Mouse (Mus musculus): Measurements from ENCODE around the gene Rbm20. TPM values are rescaled to one million over a fixed set of nuclear protein-coding genes. Genes with fewer than 3 reads are reported as not detected.
A peak's percentile ranks its signal among the peaks of the same experiment; 100 is the strongest.

Rbm20 gene
- polyA plus RNA-seq, 1 experiment from 2014 or later, result 0.52 TPM

DNA sequence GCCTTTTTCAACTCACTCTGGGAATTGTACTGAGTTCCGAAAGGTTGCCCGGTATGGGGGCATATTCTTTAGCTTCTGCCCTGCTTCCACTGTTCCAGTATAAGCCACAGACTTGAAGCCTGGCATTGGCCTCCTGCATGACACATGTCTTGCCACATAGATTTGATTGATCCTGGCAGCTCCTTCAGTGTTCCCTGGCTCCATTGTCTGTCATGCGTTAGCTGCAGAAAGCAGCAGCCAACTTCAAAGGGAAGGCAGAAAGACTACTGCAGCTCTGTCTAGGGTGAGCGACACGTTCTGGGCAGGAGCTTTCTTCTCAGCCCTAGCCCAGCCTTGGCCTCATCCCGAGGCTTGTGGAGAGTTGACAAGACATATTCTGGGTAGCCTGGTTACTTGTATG is 162.7 kb downstream of the Rbm20 start:
- WGBS, result 79% methylated on average over 6 of the region's 6 CpGs
- TF ChIP-seq CTCF (IDR thresholded peaks at IDR 0.05; ENCODE audit: low read depth), result no peak
- Histone ChIP-seq H3K9ac (ENCODE audit: low read depth, low read length) (no peak overlapping the region), H3K36me3 (ENCODE audit: control insufficient read depth, insufficient read depth) (no peaks in the 10 kb centered on the region), H3K4me3 (ENCODE audit: low read depth, low read length) (no peak overlapping the region), H3K4me2 (replicated peaks; ENCODE audit: low read depth) (no peak overlapping the region), H3K4me1 (replicated peaks; ENCODE audit: control insufficient read depth, insufficient read depth, low read length) (peaks cover 6% of the 10 kb centered on the region; the same call in 1 of the 2 replicates), H3K27me3 (replicated peaks; ENCODE audit: control insufficient read depth, insufficient read depth, low read length) (no peaks in the 10 kb centered on the region), H3K27ac (ENCODE audit: low read depth, low read length) (no peak overlapping the region), H3K9me3 (ENCODE audit: control insufficient read depth) (no peaks in the 10 kb centered on the region)
- ATAC-seq, result no peak

DNA sequence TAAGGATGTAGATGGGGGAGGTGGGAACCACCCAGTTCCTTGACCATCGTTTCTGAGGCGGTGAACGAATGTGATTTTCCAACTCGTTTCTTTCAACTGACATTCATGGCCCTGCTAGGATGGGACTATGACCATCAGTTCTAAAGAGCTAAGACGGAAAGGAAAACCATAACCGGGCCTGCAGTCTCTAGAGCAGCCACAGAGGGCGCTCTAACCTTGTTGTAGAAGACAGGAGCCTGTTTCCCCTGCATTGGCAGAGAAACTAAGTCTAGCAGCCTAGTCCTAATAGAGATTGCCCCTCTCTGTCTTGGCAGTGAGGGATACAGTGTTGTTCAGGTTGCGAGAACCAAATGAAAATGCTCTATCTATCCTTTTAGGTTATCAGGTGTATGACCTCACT is 164.8 kb downstream of the Rbm20 start:
- ATAC-seq, result no peak
- Histone ChIP-seq H3K9ac (ENCODE audit: low read depth, low read length) (no peak overlapping the region), H3K27ac (ENCODE audit: low read depth, low read length) (no peak overlapping the region), H3K4me3 (ENCODE audit: low read depth, low read length) (no peak overlapping the region), H3K36me3 (ENCODE audit: control insufficient read depth, insufficient read depth) (no peaks in the 10 kb centered on the region), H3K27me3 (replicated peaks; ENCODE audit: control insufficient read depth, insufficient read depth, low read length) (no peaks in the 10 kb centered on the region), H3K4me1 (replicated peaks; ENCODE audit: control insufficient read depth, insufficient read depth, low read length) (peaks cover 4% of the 10 kb centered on the region), H3K9me3 (ENCODE audit: control insufficient read depth) (no peaks in the 10 kb centered on the region), H3K4me2 (replicated peaks; ENCODE audit: low read depth) (no peak overlapping the region)
- 63% methylated on average over 8 of the region's 8 CpGs for WGBS
- TF ChIP-seq CTCF (IDR thresholded peaks at IDR 0.05; ENCODE audit: low read depth), result peak; percentile 78

DNA sequence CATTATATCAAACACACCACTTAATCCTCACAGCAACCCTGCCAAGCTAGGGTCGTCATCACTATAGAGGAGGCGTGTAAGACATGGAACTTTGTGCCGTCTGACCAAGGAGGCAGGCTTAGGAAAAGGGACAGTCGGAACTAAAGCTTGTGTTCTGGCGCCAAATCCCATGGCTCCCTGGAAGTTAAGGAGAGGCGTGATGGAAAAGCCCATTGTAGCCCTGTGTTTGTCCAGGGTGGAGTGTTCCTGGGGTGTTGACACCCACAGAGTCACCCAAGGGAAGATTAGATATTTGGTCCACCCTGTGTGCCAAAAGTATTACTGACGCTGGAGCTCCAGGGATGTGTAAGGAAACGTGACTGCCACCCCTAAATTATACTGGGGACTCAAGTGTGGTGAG is 166.9 kb downstream of the Rbm20 start:
- no peak for TF ChIP-seq CTCF (IDR thresholded peaks at IDR 0.05; ENCODE audit: low read depth)
- no peaks in the 10 kb centered on the region for H3K9me3 ChIP-seq (ENCODE audit: control insufficient read depth)
- 87% methylated on average over 8 of the region's 8 CpGs for WGBS
- H3K9ac ChIP-seq (ENCODE audit: low read depth, low read length), result no peak overlapping the region
- ATAC-seq, result no peak
- no peak overlapping the region for H3K4me2 ChIP-seq (replicated peaks; ENCODE audit: low read depth)
- H3K27me3 ChIP-seq (replicated peaks; ENCODE audit: control insufficient read depth, insufficient read depth, low read length), result no peaks in the 10 kb centered on the region
- H3K36me3 ChIP-seq (ENCODE audit: control insufficient read depth, insufficient read depth), result no peaks in the 10 kb centered on the region
- H3K4me3 ChIP-seq (ENCODE audit: low read depth, low read length), result no peak overlapping the region
- no peaks in the 10 kb centered on the region; the same call in 1 of the 2 replicates for H3K4me1 ChIP-seq (replicated peaks; ENCODE audit: control insufficient read depth, insufficient read depth, low read length)
- no peak overlapping the region for H3K27ac ChIP-seq (ENCODE audit: low read depth, low read length)

DNA sequence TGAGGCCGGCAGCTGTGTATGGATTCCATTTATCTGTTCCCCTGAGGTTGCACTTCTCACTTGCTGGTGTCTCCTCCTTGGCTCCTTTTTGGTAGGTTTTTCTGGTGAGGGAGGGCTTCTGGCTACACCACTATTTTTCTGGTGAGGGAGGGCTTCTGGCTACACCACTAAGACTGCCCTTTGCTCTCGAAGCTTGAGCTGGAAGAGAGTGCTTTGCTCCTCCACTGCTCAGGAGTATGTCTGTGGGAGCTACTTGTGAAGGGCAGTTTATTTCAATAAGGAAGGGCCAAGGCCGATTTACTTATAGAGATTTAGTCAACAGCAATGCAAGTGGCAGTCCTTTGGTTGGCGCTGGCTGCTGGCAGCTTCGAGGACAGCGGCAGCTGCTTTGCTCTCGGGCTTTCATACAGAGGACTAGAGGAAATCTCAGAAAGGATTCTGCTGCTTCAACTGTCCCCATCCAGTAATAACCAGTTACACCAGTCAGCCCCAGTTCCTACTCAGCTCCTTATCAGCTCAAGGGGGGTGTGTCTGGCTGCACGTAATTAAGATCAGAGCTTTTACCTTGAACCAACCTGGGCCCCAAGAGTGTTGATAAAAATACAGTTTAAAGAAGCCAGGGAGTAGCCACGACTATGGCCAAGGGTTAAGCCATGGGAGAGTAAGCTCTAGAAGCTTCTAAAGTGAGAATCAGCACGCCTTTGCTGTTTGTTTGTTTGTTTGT is 171.3 kb downstream of the Rbm20 start:
- 0 out of 2 replicates have a peak overlapping the region, but pooled peaks have one; percentile 21 for H3K4me2 ChIP-seq (replicated peaks; ENCODE audit: low read depth)
- H3K9me3 ChIP-seq (ENCODE audit: control insufficient read depth), result no peaks in the 10 kb centered on the region
- peak; percentile 89 for ATAC-seq
- peaks cover 7% of the 10 kb centered on the region; the same call in 1 of the 2 replicates for H3K4me1 ChIP-seq (replicated peaks; ENCODE audit: control insufficient read depth, insufficient read depth, low read length)
- no peaks in the 10 kb centered on the region for H3K27me3 ChIP-seq (replicated peaks; ENCODE audit: control insufficient read depth, insufficient read depth, low read length)
- 0 out of 2 replicates have a peak, but pooled peaks have one; percentile 1 for TF ChIP-seq CTCF (IDR thresholded peaks at IDR 0.05; ENCODE audit: low read depth)
- no peaks in the 10 kb centered on the region for H3K36me3 ChIP-seq (ENCODE audit: control insufficient read depth, insufficient read depth)
- H3K4me3 ChIP-seq (ENCODE audit: low read depth, low read length), result no peak overlapping the region
- H3K27ac ChIP-seq (ENCODE audit: low read depth, low read length), result peak overlapping the region; percentile 76
- WGBS, result 39% methylated on average over 10 of the region's 10 CpGs
- no peak overlapping the region for H3K9ac ChIP-seq (ENCODE audit: low read depth, low read length)

DNA sequence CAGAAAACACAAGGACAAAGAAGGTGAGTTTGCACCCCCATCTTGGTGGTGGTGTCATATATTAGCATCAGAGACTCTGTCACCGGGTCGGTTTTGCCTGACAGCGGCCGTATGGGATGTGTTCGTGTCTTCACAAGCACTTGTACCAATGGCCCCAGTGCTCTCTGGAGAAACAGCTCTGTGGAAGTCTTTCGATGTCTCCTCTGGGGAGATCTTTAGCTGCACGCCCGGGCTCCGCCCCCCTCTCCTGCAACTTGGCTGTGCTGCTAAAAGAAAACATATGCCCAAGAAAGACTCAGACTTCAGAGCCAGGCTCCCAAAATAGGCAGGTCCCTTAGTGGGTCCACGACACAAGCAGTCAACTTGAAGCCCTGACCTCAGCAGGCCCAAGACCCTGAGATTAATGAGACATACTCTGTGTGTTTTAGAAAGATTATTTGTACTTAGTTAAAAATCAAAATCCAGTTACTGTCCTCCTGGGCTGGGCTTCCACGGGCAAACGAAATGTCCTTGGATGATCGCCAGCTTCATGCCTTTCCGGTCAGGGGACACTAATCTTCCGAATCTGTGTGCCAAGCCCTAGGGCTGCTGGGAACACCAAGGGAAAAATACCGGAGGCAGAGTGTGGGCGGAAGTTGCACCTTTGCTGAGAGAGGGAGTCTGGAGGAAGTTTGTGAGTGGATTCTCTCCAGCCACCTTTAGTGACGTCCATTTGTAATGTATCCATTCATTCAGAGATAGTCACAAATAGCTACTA is 173.2 kb downstream of the Rbm20 start:
- H3K4me3 ChIP-seq (ENCODE audit: low read depth, low read length), result no peak overlapping the region
- H3K4me2 ChIP-seq (replicated peaks; ENCODE audit: low read depth), result no peak overlapping the region; the same call in 1 of the 2 replicates
- 38% methylated on average over 18 of the region's 18 CpGs for WGBS
- no peaks in the 10 kb centered on the region for H3K36me3 ChIP-seq (ENCODE audit: control insufficient read depth, insufficient read depth)
- peak overlapping the region; percentile 2; the same call in 1 of the 2 replicates for H3K27ac ChIP-seq (ENCODE audit: low read depth, low read length)
- H3K9me3 ChIP-seq (ENCODE audit: control insufficient read depth), result no peaks in the 10 kb centered on the region
- peaks cover 9% of the 10 kb centered on the region; the same call in 1 of the 2 replicates for H3K4me1 ChIP-seq (replicated peaks; ENCODE audit: control insufficient read depth, insufficient read depth, low read length)
- ATAC-seq, result no peak
- no peaks in the 10 kb centered on the region for H3K27me3 ChIP-seq (replicated peaks; ENCODE audit: control insufficient read depth, insufficient read depth, low read length)
- no peak for TF ChIP-seq CTCF (IDR thresholded peaks at IDR 0.05; ENCODE audit: low read depth)
- no peak overlapping the region for H3K9ac ChIP-seq (ENCODE audit: low read depth, low read length)

DNA sequence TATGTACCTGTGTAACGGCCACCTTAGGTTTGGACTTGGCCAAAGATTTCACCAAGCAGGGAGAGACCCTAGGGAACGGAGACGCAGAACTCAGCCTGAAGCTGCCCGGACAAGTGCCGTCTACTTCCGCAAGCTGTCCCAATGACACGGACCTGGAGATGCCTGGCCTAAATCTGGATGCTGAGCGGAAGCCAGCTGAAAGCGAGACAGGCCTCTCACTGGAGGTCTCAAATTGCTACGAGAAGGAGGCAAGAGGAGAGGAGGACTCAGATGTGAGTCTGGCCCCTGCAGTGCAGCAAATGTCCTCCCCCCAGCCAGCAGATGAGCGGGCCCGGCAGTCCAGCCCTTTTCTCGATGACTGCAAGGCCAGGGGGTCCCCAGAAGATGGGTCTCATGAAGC is 174.2 kb downstream of the Rbm20 start:
- Histone ChIP-seq H3K9ac (ENCODE audit: low read depth, low read length) (no peak overlapping the region), H3K4me2 (replicated peaks; ENCODE audit: low read depth) (no peak overlapping the region), H3K9me3 (ENCODE audit: control insufficient read depth) (no peaks in the 10 kb centered on the region), H3K27me3 (replicated peaks; ENCODE audit: control insufficient read depth, insufficient read depth, low read length) (no peaks in the 10 kb centered on the region), H3K27ac (ENCODE audit: low read depth, low read length) (no peak overlapping the region), H3K4me3 (ENCODE audit: low read depth, low read length) (no peak overlapping the region), H3K4me1 (replicated peaks; ENCODE audit: control insufficient read depth, insufficient read depth, low read length) (peaks cover 9% of the 10 kb centered on the region; the same call in 1 of the 2 replicates), H3K36me3 (ENCODE audit: control insufficient read depth, insufficient read depth) (no peaks in the 10 kb centered on the region)
- ATAC-seq, result no peak
- 91% methylated on average over 13 of the region's 13 CpGs for WGBS
- TF ChIP-seq CTCF (IDR thresholded peaks at IDR 0.05; ENCODE audit: low read depth), result no peak
